Mouse (Mus musculus) MEL (cell line): ENCODE measurements at regions not wholly inside any gene's neighbourhood (a gene's known extent, or its start where the extent isn't known, plus 50 kb on each side); places are given as distances from the start of the nearest gene placed in this dataset.

ENCODE experiments used
- DNase-seq: peaks from one replicate; pipeline ENCODE4 v3.0.0; 2011; ENCODE audit warnings: low read depth, low spot score
- H3K27ac ChIP-seq: 2 replicates; pipeline ENCODE4 v1.5.1; 2012; ENCODE audit warnings: low read depth, mild to moderate bottlenecking, control low read depth, low read length, moderate library complexity; ENCODE audit not compliant: control insufficient read depth
- H3K27me3 ChIP-seq, 2 experiments: fragments of 150-350 bp in 1 of 2; sonication (generic) in 1 of 2; 2 replicates each; pipeline ENCODE4 v1.6.1; 2012; ENCODE audit warnings: low read length in 2 of 2, mild to moderate bottlenecking in 2 of 2, improper control_type of control experiment in 1 of 2, moderate library complexity in 1 of 2; ENCODE audit not compliant: insufficient read depth in 2 of 2, control insufficient read depth in 1 of 2
- H3K36me3 ChIP-seq, 2 experiments: 2 replicates each; pipeline ENCODE4 v1.6.1; 2012 to 2014; ENCODE audit warnings: low read length in 2 of 2, improper control_type of control experiment in 1 of 2, inconsistent platforms in 1 of 2, mild to moderate bottlenecking in 1 of 2; ENCODE audit not compliant: insufficient read depth in 2 of 2, control insufficient read depth in 1 of 2
- H3K4me1 ChIP-seq, 2 experiments: fragments of 150-350 bp in 1 of 2; sonication (generic) in 1 of 2; 2 replicates each; pipeline ENCODE4 v1.6.1; 2012; ENCODE audit warnings: low read length in 2 of 2, improper control_type of control experiment in 1 of 2, mild to moderate bottlenecking in 1 of 2; ENCODE audit not compliant: insufficient read depth in 2 of 2, control insufficient read depth in 1 of 2
- H3K4me3 ChIP-seq, 2 experiments: fragments of 150-350 bp in 1 of 2; sonication (generic) in 1 of 2; 2 replicates each; pipeline ENCODE4 v1.5.1; 2012; ENCODE audit warnings: low read depth in 2 of 2, low read length in 2 of 2, mild to moderate bottlenecking in 2 of 2, moderate library complexity in 2 of 2, control low read depth in 1 of 2, improper control_type of control experiment in 1 of 2; ENCODE audit not compliant: control insufficient read depth in 1 of 2, insufficient read depth in 1 of 2
- H3K79me2 ChIP-seq: 2 replicates; pipeline ENCODE4 v1.6.1; 2012; ENCODE audit warnings: mild to moderate bottlenecking, low read length, moderate library complexity; ENCODE audit not compliant: control insufficient read depth, poor library complexity, insufficient read depth
- H3K9ac ChIP-seq: 2 replicates; pipeline ENCODE4 v1.6.1; 2012; ENCODE audit warnings: low read depth, mild to moderate bottlenecking, control low read depth, low read length, moderate library complexity; ENCODE audit not compliant: control insufficient read depth, poor library complexity, severe bottlenecking
- H3K9me3 ChIP-seq: fragments of 150-350 bp; sonication (generic); replicated peaks from 2 replicates; pipeline ENCODE4 v1.6.1; 2012; ENCODE audit warnings: mild to moderate bottlenecking, low read length, improper control_type of control experiment, moderate library complexity; ENCODE audit not compliant: insufficient read depth
- BHLHE40 ChIP-seq: IDR thresholded peaks from 2 replicates; pipeline ENCODE4 v1.6.1; 2012; ENCODE audit warnings: low read depth, mild to moderate bottlenecking, inconsistent platforms, low read length, improper control_type of control experiment, borderline replicate concordance
- CHD1 ChIP-seq: IDR thresholded peaks from 2 replicates; pipeline ENCODE4 v1.6.1; 2012; ENCODE audit warnings: low read depth, mild to moderate bottlenecking, inconsistent platforms, low read length, improper control_type of control experiment
- CHD2 ChIP-seq: IDR thresholded peaks from 2 replicates; pipeline ENCODE4 v1.6.1; 2011; ENCODE audit warnings: low read length, improper control_type of control experiment
- CTCF ChIP-seq, 3 experiments: IDR thresholded peaks in 2 of 3; conservative IDR thresholded peaks in 1 of 3; 2 replicates each; pipeline ENCODE4 v1.5.1; 2011 to 2012; ENCODE audit warnings: low read length in 3 of 3, low read depth in 2 of 3, mild to moderate bottlenecking in 2 of 3, improper control_type of control experiment in 1 of 3, inconsistent platforms in 1 of 3, mixed read lengths in 1 of 3, moderate library complexity in 1 of 3; ENCODE audit not compliant: control insufficient read depth in 1 of 3, insufficient read depth in 1 of 3, poor library complexity in 1 of 3, severe bottlenecking in 1 of 3
- ETS1 ChIP-seq: IDR thresholded peaks from 2 replicates; pipeline ENCODE4 v1.6.1; 2012; ENCODE audit warnings: low read depth, mild to moderate bottlenecking, inconsistent platforms, low read length, improper control_type of control experiment, moderate library complexity
- JUND ChIP-seq: IDR thresholded peaks from 2 replicates; pipeline ENCODE4 v1.6.1; 2011; ENCODE audit warnings: low read depth, mild to moderate bottlenecking, improper control_type of control experiment, low read length
- KAT2A ChIP-seq: conservative IDR thresholded peaks from 2 replicates; pipeline ENCODE4 v1.6.1; 2012; ENCODE audit warnings: low read depth, low read length, improper control_type of control experiment, inconsistent platforms
- MEF2A ChIP-seq: IDR thresholded peaks from 2 replicates; pipeline ENCODE4 v1.6.1; 2014; ENCODE audit warnings: low read depth, mild to moderate bottlenecking, inconsistent platforms, low read length, improper control_type of control experiment; ENCODE audit not compliant: poor library complexity, insufficient replicate concordance, severe bottlenecking; ENCODE audit errors: extremely low read depth
- MXI1 ChIP-seq: IDR thresholded peaks from 2 replicates; pipeline ENCODE4 v1.6.1; 2011; ENCODE audit warnings: mild to moderate bottlenecking, low read depth, low read length, improper control_type of control experiment
- NELFE ChIP-seq: IDR thresholded peaks from 2 replicates; pipeline ENCODE4 v1.6.1; 2011; ENCODE audit warnings: low read depth, low read length, improper control_type of control experiment
- POLR2A ChIP-seq, 2 experiments: IDR thresholded peaks; 2 replicates each; pipeline ENCODE4 v1.6.1; 2011 to 2012; ENCODE audit warnings: low read length in 2 of 2, mild to moderate bottlenecking in 2 of 2, control low read depth in 1 of 2, improper control_type of control experiment in 1 of 2, low read depth in 1 of 2, moderate library complexity in 1 of 2; ENCODE audit not compliant: control insufficient read depth in 1 of 2, insufficient read depth in 1 of 2, poor library complexity in 1 of 2
- POLR2AphosphoS5 ChIP-seq: IDR thresholded peaks from 2 replicates; pipeline ENCODE4 v1.6.1; 2012; ENCODE audit warnings: low read depth, borderline replicate concordance, mild to moderate bottlenecking, inconsistent platforms, low read length, moderate library complexity, mixed read lengths
- RAD21 ChIP-seq: IDR thresholded peaks from 2 replicates; pipeline ENCODE4 v1.6.1; 2011; ENCODE audit warnings: mild to moderate bottlenecking, low read depth, low read length, improper control_type of control experiment
- SMC3 ChIP-seq: IDR thresholded peaks from 2 replicates; pipeline ENCODE4 v1.6.1; 2011; ENCODE audit warnings: low read depth, low read length, improper control_type of control experiment
- TAL1 ChIP-seq: IDR thresholded peaks from 2 replicates; pipeline ENCODE4 v1.6.1; 2012; ENCODE audit warnings: mild to moderate bottlenecking, inconsistent platforms, low read length, moderate library complexity, mixed read lengths
- TCF12 ChIP-seq: IDR thresholded peaks from 2 replicates; pipeline ENCODE4 v1.6.1; 2014; ENCODE audit warnings: low read depth, mild to moderate bottlenecking, inconsistent platforms, low read length, improper control_type of control experiment, moderate library complexity
- UBTF ChIP-seq: IDR thresholded peaks from 2 replicates; pipeline ENCODE4 v1.6.1; 2012; ENCODE audit warnings: low read depth, mild to moderate bottlenecking, inconsistent platforms, low read length, improper control_type of control experiment, moderate library complexity, borderline replicate concordance; ENCODE audit not compliant: insufficient read depth
- USF1 ChIP-seq: IDR thresholded peaks from 2 replicates; pipeline ENCODE4 v1.6.1; 2014; ENCODE audit warnings: low read depth, mild to moderate bottlenecking, inconsistent platforms, low read length, improper control_type of control experiment, moderate library complexity
- USF2 ChIP-seq, 2 experiments: IDR thresholded peaks; 2 replicates each; pipeline ENCODE4 v1.6.1; 2011 to 2012; ENCODE audit warnings: improper control_type of control experiment in 2 of 2, low read length in 2 of 2, borderline replicate concordance in 1 of 2, inconsistent platforms in 1 of 2, low read depth in 1 of 2, mild to moderate bottlenecking in 1 of 2; ENCODE audit not compliant: insufficient read depth in 1 of 2
- ZKSCAN1 ChIP-seq: IDR thresholded peaks from 2 replicates; pipeline ENCODE4 v1.6.1; 2012; ENCODE audit warnings: low read depth, mild to moderate bottlenecking, inconsistent platforms, low read length, improper control_type of control experiment, moderate library complexity
- ZNF384 ChIP-seq: IDR thresholded peaks from 2 replicates; pipeline ENCODE4 v1.6.1; 2012; ENCODE audit warnings: low read depth, mild to moderate bottlenecking, inconsistent platforms, low read length, improper control_type of control experiment

DNA sequence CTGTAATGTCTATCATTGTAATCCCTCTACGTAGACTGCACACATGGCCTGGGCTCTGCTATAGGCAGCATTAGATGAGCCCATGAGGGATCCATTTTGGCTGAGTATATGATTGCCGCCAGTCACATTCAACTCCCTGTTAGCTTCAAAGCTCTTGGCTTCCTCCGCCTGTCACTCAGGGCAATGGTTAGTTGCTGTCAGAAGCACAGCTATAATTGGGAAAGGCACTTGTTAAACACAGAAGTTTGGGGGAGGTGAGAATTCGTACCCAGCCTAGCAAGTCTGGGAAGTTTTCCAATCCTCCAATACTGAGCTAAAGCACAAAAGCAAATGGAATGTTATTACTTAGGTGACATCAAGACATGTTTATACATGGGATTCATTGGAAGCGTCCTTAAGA lies 627.7 kb upstream of the Fam92a start:
- DNase-seq, result no peak

DNA sequence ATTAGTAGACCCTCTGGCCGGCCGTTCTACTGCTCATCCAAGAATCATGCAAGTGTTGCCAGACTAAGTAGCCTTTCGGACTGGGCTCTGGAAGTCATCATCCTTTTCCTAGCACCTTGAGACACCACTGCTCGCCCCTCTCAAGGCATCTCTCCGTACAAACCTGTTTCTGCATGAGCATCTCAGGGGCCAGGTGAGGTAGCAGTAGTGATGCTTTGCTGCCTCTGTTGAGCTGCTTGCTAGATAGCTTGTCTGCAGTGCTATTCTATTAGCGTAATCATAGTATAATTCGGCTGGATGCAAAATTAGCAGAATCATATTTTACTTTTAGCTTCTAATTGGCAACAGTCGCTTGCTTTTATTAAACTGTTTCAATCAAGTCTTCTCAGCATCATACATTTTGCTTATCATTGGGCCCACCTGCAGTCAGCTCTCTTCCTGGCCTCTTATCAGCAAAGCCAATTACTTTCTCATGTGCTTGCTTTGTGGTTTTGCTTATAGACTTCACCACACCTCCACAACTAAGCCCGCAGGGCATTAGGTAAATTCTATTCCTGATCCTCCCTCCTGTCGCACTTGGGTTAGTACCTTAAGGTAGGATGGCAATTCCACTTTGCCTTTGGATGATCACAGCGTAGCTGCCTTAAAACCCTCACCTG lies 621.1 kb upstream of the Fam92a start:
- Histone ChIP-seq H3K9me3 (no peaks in the 10 kb centered on the region), H3K4me3 (no peak overlapping the region), H3K36me3 (no peaks in the 10 kb centered on the region), H3K9ac (no peak overlapping the region), H3K27ac (no peak overlapping the region), H3K27me3 (no peaks in the 10 kb centered on the region), H3K79me2 (no peaks in the 10 kb centered on the region), H3K4me1 (no peaks in the 10 kb centered on the region)
- TF ChIP-seq JUND (no peak), BHLHE40 (no peak), ZNF384 (no peak), KAT2A (no peak), MEF2A (no peak), TCF12 (no peak), SMC3 (no peak), CHD2 (no peak), CHD1 (no peak), USF1 (no peak)
- no peak for DNase-seq

More for the DNA sequence above, 627.7 kb upstream of the Fam92a start:
- Histone ChIP-seq H3K4me1 (no peaks in the 10 kb centered on the region), H3K36me3 (no peaks in the 10 kb centered on the region), H3K79me2 (no peaks in the 10 kb centered on the region), H3K9ac (no peak overlapping the region), H3K27ac (no peak overlapping the region), H3K27me3 (no peaks in the 10 kb centered on the region), H3K4me3 (no peak overlapping the region), H3K9me3 (no peaks in the 10 kb centered on the region)
- no peak for TF ChIP-seq JUND
- TF ChIP-seq CTCF (IDR thresholded peaks at IDR 0.05 in 2 of 3, conservative IDR thresholded peaks at IDR 0.05 in 1 of 3; ENCODE audit: control insufficient read depth in 1 of 3, insufficient read depth in 1 of 3, low read depth in 2 of 3, low read length in 3 of 3, poor library complexity in 1 of 3, severe bottlenecking in 1 of 3), result no peak
- TF ChIP-seq CHD2, result no peak
- no peak for TF ChIP-seq ZKSCAN1
- TF ChIP-seq TAL1, result no peak
- TF ChIP-seq NELFE, result no peak
- TF ChIP-seq USF2 (IDR thresholded peaks at IDR 0.05; ENCODE audit: borderline replicate concordance in 1 of 2, insufficient read depth in 1 of 2, low read depth in 1 of 2, low read length in 2 of 2), result no peak
- no peak for TF ChIP-seq ZNF384
- no peak for TF ChIP-seq POLR2A (IDR thresholded peaks at IDR 0.05; ENCODE audit: control insufficient read depth in 1 of 2, insufficient read depth in 1 of 2, low read depth in 1 of 2, low read length in 2 of 2, poor library complexity in 1 of 2)
- TF ChIP-seq MEF2A, result no peak
- TF ChIP-seq KAT2A, result no peak
- no peak for TF ChIP-seq RAD21
- no peak for TF ChIP-seq UBTF
- no peak for TF ChIP-seq MXI1
- TF ChIP-seq POLR2AphosphoS5, result no peak
- no peak for TF ChIP-seq ETS1
